Mouse (Mus musculus): Measurements from ENCODE around the gene Lpin1. TPM values are rescaled to one million over a fixed set of nuclear protein-coding genes. Genes with fewer than 3 reads are reported as not detected.
A peak's percentile ranks its signal among the peaks of the same experiment; 100 is the strongest.

Gene Lpin1
- total and polyA plus RNA-seq, 3 experiments, result 14.1 to 25.9 (median 19.6) TPM

GRCm38 (mm10) chr12:16577665-16578233 lies 33.0 kb downstream of the Lpin1 start:
- Histone ChIP-seq H3K27me3 (ENCODE audit: insufficient read depth, low read length) (no peaks in the 10 kb centered on the region), H3K9me3 (replicated peaks) (no peaks in the 10 kb centered on the region), H3K36me3 (replicated peaks) (peaks cover 99% of the 10 kb centered on the region), H3K4me1 (ENCODE audit: insufficient read depth, low read depth, low read length) (peaks cover 30% of the 10 kb centered on the region), H3K4me3 (ENCODE audit: low read depth, low read length) (no peak overlapping the region)
- no peak for ATAC-seq (ENCODE audit: extremely low read depth, insufficient number of reproducible peaks, low FRiP score, poor library complexity, severe bottlenecking)
- TF ChIP-seq POLR2AphosphoS5 (IDR thresholded peaks at IDR 0.05; ENCODE audit: insufficient replicate concordance, low read depth, low read length), result no peak
- TF ChIP-seq GATA1 (IDR thresholded peaks at IDR 0.05; ENCODE audit: borderline replicate concordance, low read length), result no peak
- no peak for TF ChIP-seq GATA2 (IDR thresholded peaks at IDR 0.05; ENCODE audit: borderline replicate concordance, low read depth, low read length)
- no peak for TF ChIP-seq CTCF (IDR thresholded peaks at IDR 0.05; ENCODE audit: low read depth, low read length)
- no peak for TF ChIP-seq TAL1 (conservative IDR thresholded peaks at IDR 0.05; ENCODE audit: low read depth, low read length)
- DNase-seq (ENCODE audit: low spot score), result peak; percentile 14

DNA sequence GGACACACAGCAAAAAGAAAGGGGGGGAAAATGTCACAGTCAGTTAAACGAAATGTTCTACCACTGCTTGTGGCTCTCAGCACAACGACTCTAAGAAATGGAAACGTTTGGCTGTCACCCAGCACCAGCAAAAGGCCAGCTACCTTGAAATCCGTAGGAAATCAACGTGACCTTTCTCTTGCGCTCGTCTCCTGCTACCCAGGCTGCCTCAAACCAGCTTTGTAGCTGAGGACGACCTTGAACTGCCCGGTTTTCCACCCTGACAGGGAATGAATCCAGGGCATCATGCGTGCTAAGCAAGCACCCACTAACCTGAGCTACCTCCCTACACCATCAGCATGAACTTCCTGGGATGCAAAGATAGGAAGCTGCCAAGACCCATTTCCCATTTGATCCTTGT lies 39.5 kb downstream of the Lpin1 start:
- H3K9me3 ChIP-seq (replicated peaks), result no peaks in the 10 kb centered on the region
- H3K4me3 ChIP-seq (ENCODE audit: low read depth, low read length), result no peak overlapping the region
- H3K27me3 ChIP-seq (ENCODE audit: insufficient read depth, low read length), result no peaks in the 10 kb centered on the region
- peaks cover 89% of the 10 kb centered on the region for H3K36me3 ChIP-seq (replicated peaks)
- DNase-seq (ENCODE audit: low spot score) (no peak), ATAC-seq (ENCODE audit: extremely low read depth, insufficient number of reproducible peaks, low FRiP score, poor library complexity, severe bottlenecking) (no peak)
- 0 out of 2 replicates have a peak, but pooled peaks cover 5% of the 10 kb centered on the region for H3K4me1 ChIP-seq (ENCODE audit: insufficient read depth, low read depth, low read length)
- TF ChIP-seq CTCF (IDR thresholded peaks at IDR 0.05; ENCODE audit: low read depth, low read length), result no peak
- no peak for TF ChIP-seq GATA2 (IDR thresholded peaks at IDR 0.05; ENCODE audit: borderline replicate concordance, low read depth, low read length)
- no peak for TF ChIP-seq POLR2AphosphoS5 (IDR thresholded peaks at IDR 0.05; ENCODE audit: insufficient replicate concordance, low read depth, low read length)
- no peak for TF ChIP-seq GATA1 (IDR thresholded peaks at IDR 0.05; ENCODE audit: borderline replicate concordance, low read length)
- TF ChIP-seq TAL1 (conservative IDR thresholded peaks at IDR 0.05; ENCODE audit: low read depth, low read length), result no peak

DNA sequence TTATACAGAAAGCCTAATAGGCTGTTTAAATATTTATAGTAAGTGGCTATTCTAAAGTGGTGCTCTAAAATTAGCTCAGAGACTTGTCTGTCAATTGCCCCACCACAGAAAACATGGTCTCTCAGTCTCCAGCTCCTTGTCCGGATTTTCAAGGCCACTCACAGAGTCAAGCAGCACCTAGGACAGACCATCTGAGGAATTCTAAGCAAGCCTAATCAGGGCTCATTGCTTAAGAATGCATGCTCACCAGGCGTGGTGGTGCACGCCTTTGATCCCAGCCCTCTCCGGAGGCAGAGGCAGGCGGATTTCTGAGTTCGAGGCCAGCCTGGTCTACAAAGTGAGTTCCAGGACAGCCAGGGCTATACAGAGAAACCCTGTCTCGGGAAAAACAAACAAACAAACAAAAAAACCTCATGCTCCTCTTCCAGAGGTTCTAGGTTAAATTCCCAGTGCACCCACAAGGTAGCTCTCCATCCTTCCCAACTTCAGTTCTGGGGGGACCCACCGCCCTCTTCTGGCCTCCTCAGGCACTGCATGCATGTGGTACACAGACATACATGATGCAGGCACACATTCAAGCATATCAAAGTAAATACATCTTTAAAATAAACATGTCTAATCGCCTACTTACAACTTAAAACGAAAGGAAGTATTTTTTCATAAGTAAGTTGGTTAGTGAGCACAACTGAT lies 40.2 kb downstream of the Lpin1 start:
- Histone ChIP-seq H3K9me3 (replicated peaks) (no peaks in the 10 kb centered on the region), H3K27me3 (ENCODE audit: insufficient read depth, low read length) (no peaks in the 10 kb centered on the region), H3K36me3 (replicated peaks) (peaks cover 89% of the 10 kb centered on the region), H3K4me1 (ENCODE audit: insufficient read depth, low read depth, low read length) (0 out of 2 replicates have a peak, but pooled peaks cover 5% of the 10 kb centered on the region), H3K4me3 (ENCODE audit: low read depth, low read length) (no peak overlapping the region)
- no peak for DNase-seq (ENCODE audit: low spot score)
- TF ChIP-seq GATA1 (IDR thresholded peaks at IDR 0.05; ENCODE audit: borderline replicate concordance, low read length), result no peak
- TF ChIP-seq TAL1 (conservative IDR thresholded peaks at IDR 0.05; ENCODE audit: low read depth, low read length), result no peak
- no peak for TF ChIP-seq GATA2 (IDR thresholded peaks at IDR 0.05; ENCODE audit: borderline replicate concordance, low read depth, low read length)
- no peak for TF ChIP-seq CTCF (IDR thresholded peaks at IDR 0.05; ENCODE audit: low read depth, low read length)
- TF ChIP-seq POLR2AphosphoS5 (IDR thresholded peaks at IDR 0.05; ENCODE audit: insufficient replicate concordance, low read depth, low read length), result no peak
- ATAC-seq (ENCODE audit: extremely low read depth, insufficient number of reproducible peaks, low FRiP score, poor library complexity, severe bottlenecking), result no peak

- Histone ChIP-seq H3K36me3 (replicated peaks) (peaks cover 90% of the 10 kb centered on the region), H3K27me3 (ENCODE audit: insufficient read depth, low read length) (no peaks in the 10 kb centered on the region), H3K9me3 (replicated peaks) (no peaks in the 10 kb centered on the region), H3K4me1 (ENCODE audit: insufficient read depth, low read depth, low read length) (0 out of 2 replicates have a peak, but pooled peaks cover under 1% of the 10 kb centered on the region), H3K4me3 (ENCODE audit: low read depth, low read length) (no peak overlapping the region)
- TF ChIP-seq TAL1 (conservative IDR thresholded peaks at IDR 0.05; ENCODE audit: low read depth, low read length), result no peak
- ATAC-seq (ENCODE audit: extremely low read depth, insufficient number of reproducible peaks, low FRiP score, poor library complexity, severe bottlenecking), result no peak
- DNase-seq (ENCODE audit: low spot score), result no peak
Observed at GRCm38 (mm10) chr12:16568936-16569650, 41.7 kb downstream of the Lpin1 start.

DNA sequence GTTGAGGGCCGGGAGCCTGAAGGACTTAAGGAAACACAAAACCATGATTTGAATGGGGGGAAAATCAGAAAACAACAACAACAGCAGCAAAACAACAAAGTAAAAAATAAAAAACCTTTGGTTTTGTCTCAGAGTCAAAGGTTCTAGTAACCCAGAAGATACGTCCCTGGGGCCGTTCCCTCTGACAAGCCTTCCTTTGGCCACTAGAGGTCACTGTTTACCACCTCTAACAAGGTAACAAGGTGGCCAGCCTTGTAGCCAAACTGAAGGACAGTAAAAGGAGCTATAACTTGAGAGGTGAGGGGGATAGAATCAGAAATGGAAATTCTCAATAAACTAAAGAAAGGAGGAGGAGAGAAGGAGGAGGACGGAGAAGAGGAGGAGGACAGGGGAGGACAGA lies 42.3 kb downstream of the Lpin1 start:
- H3K4me1 ChIP-seq (ENCODE audit: insufficient read depth, low read depth, low read length), result no peaks in the 10 kb centered on the region
- peak; percentile 48; the same call in 1 of the 2 replicates for TF ChIP-seq CTCF (IDR thresholded peaks at IDR 0.05; ENCODE audit: low read depth, low read length)
- no peak for TF ChIP-seq GATA2 (IDR thresholded peaks at IDR 0.05; ENCODE audit: borderline replicate concordance, low read depth, low read length)
- DNase-seq (ENCODE audit: low spot score) (no peak), ATAC-seq (ENCODE audit: extremely low read depth, insufficient number of reproducible peaks, low FRiP score, poor library complexity, severe bottlenecking) (peak; percentile 45; the same call in 1 of the 2 replicates)
- H3K9me3 ChIP-seq (replicated peaks), result no peaks in the 10 kb centered on the region
- no peak overlapping the region for H3K4me3 ChIP-seq (ENCODE audit: low read depth, low read length)
- no peaks in the 10 kb centered on the region for H3K27me3 ChIP-seq (ENCODE audit: insufficient read depth, low read length)
- peaks cover 90% of the 10 kb centered on the region for H3K36me3 ChIP-seq (replicated peaks)

DNA sequence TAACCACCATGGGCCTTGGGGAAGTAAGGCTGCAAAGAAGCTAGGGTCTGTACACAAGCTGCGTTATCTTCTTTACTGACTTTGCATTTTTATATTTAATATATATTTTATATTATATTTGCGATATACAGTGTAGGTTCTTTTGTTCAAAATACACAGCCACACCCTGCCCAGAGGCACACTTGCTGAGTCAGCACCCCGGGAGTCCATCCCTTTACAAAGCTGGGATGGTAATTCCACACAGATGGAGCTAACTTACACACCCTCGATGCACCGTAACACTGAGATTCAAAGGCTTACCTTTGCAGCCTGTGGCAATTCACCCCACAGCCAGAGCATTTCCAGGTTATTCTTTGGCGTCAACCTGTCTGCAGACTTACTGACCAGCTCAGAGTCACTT lies 42.7 kb downstream of the Lpin1 start:
- TF ChIP-seq TAL1 (conservative IDR thresholded peaks at IDR 0.05; ENCODE audit: low read depth, low read length), result no peak
- TF ChIP-seq POLR2AphosphoS5 (IDR thresholded peaks at IDR 0.05; ENCODE audit: insufficient replicate concordance, low read depth, low read length), result no peak
- TF ChIP-seq CTCF (IDR thresholded peaks at IDR 0.05; ENCODE audit: low read depth, low read length), result no peak
- TF ChIP-seq GATA1 (IDR thresholded peaks at IDR 0.05; ENCODE audit: borderline replicate concordance, low read length), result no peak
- no peak for TF ChIP-seq GATA2 (IDR thresholded peaks at IDR 0.05; ENCODE audit: borderline replicate concordance, low read depth, low read length)
- no peaks in the 10 kb centered on the region for H3K27me3 ChIP-seq (ENCODE audit: insufficient read depth, low read length)
- no peak for ATAC-seq (ENCODE audit: extremely low read depth, insufficient number of reproducible peaks, low FRiP score, poor library complexity, severe bottlenecking)
- DNase-seq (ENCODE audit: low spot score), result no peak
- H3K36me3 ChIP-seq (replicated peaks), result peaks cover 90% of the 10 kb centered on the region
- no peaks in the 10 kb centered on the region for H3K4me1 ChIP-seq (ENCODE audit: insufficient read depth, low read depth, low read length)
- no peaks in the 10 kb centered on the region for H3K9me3 ChIP-seq (replicated peaks)
- no peak overlapping the region for H3K4me3 ChIP-seq (ENCODE audit: low read depth, low read length)

All from G1E (cell line).